Mouse (Mus musculus) WW6 (cell line): ENCODE results near the gene Crcp.
A peak's percentile ranks its signal among the peaks of the same experiment; 100 is the strongest.

Experiments
- DNase-seq: peaks from one replicate; pipeline ENCODE4 v3.0.0-alpha.2; 2013; ENCODE audit warnings: low read depth, low spot score

Gene Crcp

GRCm38 (mm10) chr5:130029142-130029897, at the start of gene Crcp, which contains the start of gene Asl:
TSS of gene Crcp (plus strand) at chr5:130029290.
TSS of gene Asl (minus strand) at chr5:130029247.
- peak; percentile 69 for DNase-seq

GRCm38 (mm10) chr5:129980216-129980615, 48.9 kb upstream of the Crcp start:
- DNase-seq = no peak

GRCm38 (mm10) chr5:129989376-129989775, 39.7 kb upstream of the Crcp start:
- DNase-seq = no peak

- no peak for DNase-seq
These were observed 37.2 kb upstream of the Crcp start for GRCm38 (mm10) chr5:129991898-129992297.

- no peak for DNase-seq
These were observed 35.7 kb upstream of the Crcp start for GRCm38 (mm10) chr5:129993374-129993773.

- DNase-seq = no peak
These were observed 34.1 kb upstream of the Crcp start for GRCm38 (mm10) chr5:129994989-129995388.

- DNase-seq = no peak
These were observed 31.4 kb upstream of the Crcp start for GRCm38 (mm10) chr5:129997700-129998099.

GRCm38 (mm10) chr5:129999097-129999496, 30.0 kb upstream of the Crcp start:
- DNase-seq = no peak

GRCm38 (mm10) chr5:130000735-130001134, 28.4 kb upstream of the Crcp start:
- DNase-seq = no peak

- DNase-seq = no peak
These were observed 27.6 kb upstream of the Crcp start for GRCm38 (mm10) chr5:130001356-130001987.

GRCm38 (mm10) chr5:130002301-130003146, 26.6 kb upstream of the Crcp start, which contains the start of gene Gusb:
TSS of gene Gusb (minus strand) at chr5:130003049.
- DNase-seq = no peak

GRCm38 (mm10) chr5:130003229-130003628, 25.9 kb upstream of the Crcp start:
- no peak for DNase-seq

- DNase-seq = no peak
These were observed 21.7 kb upstream of the Crcp start for GRCm38 (mm10) chr5:130007344-130007743.

- DNase-seq = no peak
These were observed 21.0 kb upstream of the Crcp start for GRCm38 (mm10) chr5:130008034-130008590.

- no peak for DNase-seq
These were observed 19.3 kb upstream of the Crcp start for GRCm38 (mm10) chr5:130009784-130010183.

GRCm38 (mm10) chr5:130010961-130011360, 18.1 kb upstream of the Crcp start:
- no peak for DNase-seq

GRCm38 (mm10) chr5:130015104-130015503, 14.0 kb upstream of the Crcp start:
- no peak for DNase-seq

- DNase-seq = no peak
These were observed 9.6 kb upstream of the Crcp start for GRCm38 (mm10) chr5:130019461-130019860.

- no peak for DNase-seq
These were observed 7.6 kb upstream of the Crcp start for GRCm38 (mm10) chr5:130021361-130021966.

GRCm38 (mm10) chr5:130022366-130022765, 6.7 kb upstream of the Crcp start:
- no peak for DNase-seq

GRCm38 (mm10) chr5:130023067-130023766, 5.9 kb upstream of the Crcp start:
- no peak for DNase-seq
